Mouse (Mus musculus) liver, embryonic 15.5 days (tissue): ENCODE measurements at regions not wholly inside any gene's neighbourhood (a gene's known extent, or its start where the extent isn't known, plus 50 kb on each side); places are given as distances from the start of the nearest gene placed in this dataset.

Experiments used
- ATAC-seq: fragments of 200-750 bp; cut with Nextera tagmentation; 2 replicates; pipeline ENCODE4 v1.8.0; 2017; ENCODE audit warnings: moderate number of reproducible peaks, mild to moderate bottlenecking, moderate library complexity; ENCODE audit not compliant: insufficient read depth
- H3K27ac ChIP-seq: fragments of 300-500 bp; sonication (generic); replicated peaks from 2 replicates; pipeline ENCODE4 v1.5.1; 2015; ENCODE audit warnings: mild to moderate bottlenecking, inconsistent platforms
- H3K27me3 ChIP-seq: fragments of 300-500 bp; sonication (generic); 2 replicates; pipeline ENCODE4 v1.6.1; 2015; ENCODE audit warnings: mild to moderate bottlenecking, inconsistent platforms
- H3K36me3 ChIP-seq: fragments of 300-500 bp; sonication (generic); replicated peaks from 2 replicates; pipeline ENCODE4 v1.6.1; 2015; ENCODE audit warnings: moderate library complexity, mild to moderate bottlenecking, inconsistent platforms
- H3K4me1 ChIP-seq: fragments of 300-500 bp; sonication (generic); replicated peaks from 2 replicates; pipeline ENCODE4 v1.6.1; 2015; ENCODE audit warnings: inconsistent platforms
- H3K4me2 ChIP-seq: fragments of 300-500 bp; sonication (generic); 2 replicates; pipeline ENCODE4 v1.6.1; 2015; ENCODE audit warnings: moderate library complexity, mild to moderate bottlenecking, inconsistent platforms
- H3K4me3 ChIP-seq: fragments of 300-500 bp; sonication (generic); replicated peaks from 2 replicates; pipeline ENCODE4 v1.5.1; 2015; ENCODE audit warnings: mild to moderate bottlenecking, inconsistent platforms
- H3K9ac ChIP-seq: fragments of 300-500 bp; sonication (generic); 2 replicates; pipeline ENCODE4 v1.6.1; 2015; ENCODE audit warnings: moderate library complexity, mild to moderate bottlenecking, inconsistent platforms
- H3K9me3 ChIP-seq: fragments of 300-500 bp; sonication (generic); replicated peaks from 2 replicates; pipeline ENCODE4 v1.6.1; 2016; ENCODE audit warnings: inconsistent platforms
- WGBS: fragments of 180-500 bp; shearing (Covaris S2); methylation state at CpG from one replicate; pipeline ENCODE4 v1.1.7; 2015; ENCODE audit warnings: mixed read lengths; ENCODE audit not compliant: insufficient replicate concordance; 5-methylcytosine and 5-hydroxymethylcytosine counted together

GRCm38 (mm10) chr9:46558481-46558880, 238.7 kb upstream of the 4931429L15Rik start:
- no peak overlapping the region for H3K4me2 ChIP-seq
- H3K4me3 ChIP-seq = no peak overlapping the region
- no peaks in the 10 kb centered on the region for H3K27me3 ChIP-seq
- 69% methylated on average over 5 of the region's 5 CpGs for WGBS
- H3K27ac ChIP-seq = no peak overlapping the region
- no peak for ATAC-seq
- H3K4me1 ChIP-seq = no peaks in the 10 kb centered on the region
- H3K36me3 ChIP-seq = no peaks in the 10 kb centered on the region
- H3K9me3 ChIP-seq = no peaks in the 10 kb centered on the region
- H3K9ac ChIP-seq = no peak overlapping the region

- Histone ChIP-seq H3K36me3 (no peaks in the 10 kb centered on the region), H3K9ac (no peak overlapping the region), H3K4me3 (no peak overlapping the region), H3K9me3 (no peaks in the 10 kb centered on the region), H3K4me2 (no peak overlapping the region), H3K27me3 (no peaks in the 10 kb centered on the region), H3K4me1 (no peaks in the 10 kb centered on the region), H3K27ac (no peak overlapping the region)
- ATAC-seq = no peak
- WGBS = 27% methylated on average over 5 of the region's 5 CpGs
Measured at GRCm38 (mm10) chr9:46557781-46558180, 238.0 kb upstream of the 4931429L15Rik start.

- Histone ChIP-seq H3K4me3 (no peak overlapping the region), H3K36me3 (no peaks in the 10 kb centered on the region), H3K4me1 (no peaks in the 10 kb centered on the region), H3K27ac (no peak overlapping the region), H3K4me2 (no peak overlapping the region), H3K9ac (no peak overlapping the region), H3K27me3 (no peaks in the 10 kb centered on the region), H3K9me3 (no peaks in the 10 kb centered on the region)
- ATAC-seq = no peak
- 44% methylated on average over 6 of the region's 6 CpGs for WGBS
Measured at GRCm38 (mm10) chr9:46555156-46555555, 235.4 kb upstream of the 4931429L15Rik start.

- Histone ChIP-seq H3K4me2 (no peak overlapping the region), H3K36me3 (no peaks in the 10 kb centered on the region), H3K9me3 (no peaks in the 10 kb centered on the region), H3K9ac (no peak overlapping the region), H3K27ac (no peak overlapping the region), H3K4me1 (no peaks in the 10 kb centered on the region), H3K4me3 (no peak overlapping the region), H3K27me3 (no peaks in the 10 kb centered on the region)
- ATAC-seq = no peak
- WGBS = 58% methylated on average over 6 of the region's 6 CpGs
Measured at GRCm38 (mm10) chr9:46554586-46555152, 234.9 kb upstream of the 4931429L15Rik start.

GRCm38 (mm10) chr9:46549416-46549815, 229.6 kb upstream of the 4931429L15Rik start:
- Histone ChIP-seq H3K4me2 (no peak overlapping the region), H3K4me3 (no peak overlapping the region), H3K9ac (no peak overlapping the region), H3K27me3 (no peaks in the 10 kb centered on the region), H3K36me3 (no peaks in the 10 kb centered on the region), H3K9me3 (no peaks in the 10 kb centered on the region), H3K4me1 (no peaks in the 10 kb centered on the region), H3K27ac (no peak overlapping the region)
- WGBS = 43% methylated on average over 4 of the region's 4 CpGs
- no peak for ATAC-seq

GRCm38 (mm10) chr9:46544326-46544725, 224.5 kb upstream of the 4931429L15Rik start:
- H3K4me2 ChIP-seq = no peak overlapping the region
- no peak overlapping the region for H3K27ac ChIP-seq
- H3K27me3 ChIP-seq = no peaks in the 10 kb centered on the region
- H3K36me3 ChIP-seq = no peaks in the 10 kb centered on the region
- no peak overlapping the region for H3K9ac ChIP-seq
- 57% methylated on average over 3 of the region's 3 CpGs for WGBS
- no peak for ATAC-seq
- H3K9me3 ChIP-seq = no peaks in the 10 kb centered on the region
- H3K4me1 ChIP-seq = no peaks in the 10 kb centered on the region
- no peak overlapping the region for H3K4me3 ChIP-seq

- Histone ChIP-seq H3K9ac (no peak overlapping the region), H3K9me3 (no peaks in the 10 kb centered on the region), H3K4me1 (no peaks in the 10 kb centered on the region), H3K36me3 (no peaks in the 10 kb centered on the region), H3K4me2 (no peak overlapping the region), H3K4me3 (no peak overlapping the region), H3K27me3 (no peaks in the 10 kb centered on the region), H3K27ac (no peak overlapping the region)
- no peak for ATAC-seq
- whole genome bisulfite sequencing = 41% methylated on average over 2 of the region's 2 CpGs
Measured at GRCm38 (mm10) chr9:46541001-46541400, 221.2 kb upstream of the 4931429L15Rik start.

GRCm38 (mm10) chr9:46538616-46539015, 218.8 kb upstream of the 4931429L15Rik start:
- H3K27me3 ChIP-seq = no peaks in the 10 kb centered on the region
- H3K9me3 ChIP-seq = no peaks in the 10 kb centered on the region
- H3K4me3 ChIP-seq = no peak overlapping the region
- no peak overlapping the region for H3K27ac ChIP-seq
- 37% methylated on average over 4 of the region's 4 CpGs for WGBS
- no peak overlapping the region for H3K9ac ChIP-seq
- no peak overlapping the region for H3K4me2 ChIP-seq
- no peak for ATAC-seq
- H3K4me1 ChIP-seq = no peaks in the 10 kb centered on the region
- H3K36me3 ChIP-seq = no peaks in the 10 kb centered on the region

GRCm38 (mm10) chr9:46516401-46517130, 196.8 kb upstream of the 4931429L15Rik start:
- Histone ChIP-seq H3K36me3 (no peaks in the 10 kb centered on the region), H3K27me3 (no peaks in the 10 kb centered on the region), H3K9ac (no peak overlapping the region), H3K9me3 (no peaks in the 10 kb centered on the region; the same call in 1 of the 2 replicates), H3K4me2 (no peak overlapping the region), H3K4me3 (no peak overlapping the region), H3K27ac (no peak overlapping the region), H3K4me1 (no peaks in the 10 kb centered on the region)
- 73% methylated on average over 20 of the region's 20 CpGs for WGBS
- ATAC-seq = no peak

- no peak overlapping the region for H3K4me2 ChIP-seq
- no peaks in the 10 kb centered on the region for H3K27me3 ChIP-seq
- no peaks in the 10 kb centered on the region for H3K4me1 ChIP-seq
- no peak overlapping the region for H3K27ac ChIP-seq
- no peak overlapping the region for H3K4me3 ChIP-seq
- no peak for ATAC-seq
- H3K9ac ChIP-seq = no peak overlapping the region
- no peaks in the 10 kb centered on the region for H3K36me3 ChIP-seq
- 36% methylated on average over 6 of the region's 6 CpGs for WGBS
- H3K9me3 ChIP-seq = no peaks in the 10 kb centered on the region
Measured at GRCm38 (mm10) chr9:46512276-46513051, 192.7 kb upstream of the 4931429L15Rik start.

- H3K4me3 ChIP-seq = no peak overlapping the region
- H3K9ac ChIP-seq = no peak overlapping the region
- no peak overlapping the region for H3K27ac ChIP-seq
- no peak for ATAC-seq
- H3K4me2 ChIP-seq = no peak overlapping the region
- no peaks in the 10 kb centered on the region for H3K9me3 ChIP-seq
- no peaks in the 10 kb centered on the region for H3K27me3 ChIP-seq
- no peaks in the 10 kb centered on the region for H3K4me1 ChIP-seq
- no peaks in the 10 kb centered on the region for H3K36me3 ChIP-seq
- 54% methylated on average over 6 of the region's 6 CpGs for WGBS
Measured at GRCm38 (mm10) chr9:46511307-46511706, 191.5 kb upstream of the 4931429L15Rik start.
